Mouse (Mus musculus) embryonic facial prominence, embryonic 13.5 days (tissue): ENCODE measurements around the gene Zfp445. TPM values are rescaled to one million over a fixed set of nuclear protein-coding genes. Genes with fewer than 3 reads are reported as not detected.

Source experiments
- ATAC-seq: fragments of 200-750 bp; cut with Nextera tagmentation; 2 replicates; pipeline ENCODE4 v1.8.0; 2017; ENCODE audit warnings: low read depth; ENCODE audit not compliant: insufficient number of reproducible peaks, insufficient read depth, low FRiP score, low TSS enrichment
- H3K27ac ChIP-seq: fragments of 300-500 bp; sonication (generic); 2 replicates; pipeline ENCODE4 v1.5.1; 2015; ENCODE audit warnings: moderate library complexity, mild to moderate bottlenecking, inconsistent platforms
- H3K27me3 ChIP-seq: fragments of 300-500 bp; sonication (generic); 2 replicates; pipeline ENCODE4 v1.6.1; 2015; ENCODE audit warnings: mild to moderate bottlenecking, inconsistent platforms
- H3K36me3 ChIP-seq: fragments of 300-500 bp; sonication (generic); 2 replicates; pipeline ENCODE4 v1.6.1; 2015; ENCODE audit warnings: mild to moderate bottlenecking, inconsistent platforms
- H3K4me1 ChIP-seq: fragments of 300-500 bp; sonication (generic); 2 replicates; pipeline ENCODE4 v1.6.1; 2015; ENCODE audit warnings: inconsistent platforms
- H3K4me2 ChIP-seq: fragments of 300-500 bp; sonication (generic); 2 replicates; pipeline ENCODE4 v1.6.1; 2015; ENCODE audit warnings: moderate library complexity, mild to moderate bottlenecking, inconsistent platforms
- H3K4me3 ChIP-seq: fragments of 300-500 bp; sonication (generic); 2 replicates; pipeline ENCODE4 v1.5.1; 2015; ENCODE audit warnings: mild to moderate bottlenecking, inconsistent platforms
- H3K9ac ChIP-seq: fragments of 300-500 bp; sonication (generic); 2 replicates; pipeline ENCODE4 v1.6.1; 2015; ENCODE audit warnings: mild to moderate bottlenecking, inconsistent platforms
- H3K9me3 ChIP-seq: fragments of 300-500 bp; sonication (generic); 2 replicates; pipeline ENCODE4 v1.6.1; 2016; ENCODE audit warnings: inconsistent platforms
- WGBS: fragments of 180-500 bp; shearing (Covaris S2); methylation state at CpG from one replicate; pipeline ENCODE4 v1.1.7; 2015; ENCODE audit warnings: mixed read lengths; 5-methylcytosine and 5-hydroxymethylcytosine counted together
- polyA plus RNA-seq: library from polyadenylated mRNA; unstranded; fragments of >200 nt; fragmentation: Nextera tagmentation; extraction: Ambion mirVana; gene quantifications from 2 replicates; pipeline ENCODE4 v1.2.1, GENCODE M21; 2015

Zfp445 gene
- polyA plus RNA-seq, 1 experiment from 2014 or later: 78.0 TPM

- ATAC-seq: no peak
- Histone ChIP-seq H3K9me3 (no peaks in the 10 kb centered on the region), H3K36me3 (peaks cover 17% of the 10 kb centered on the region), H3K27ac (peak overlapping the region; percentile 75), H3K4me2 (0 out of 2 replicates have a peak overlapping the region, but pooled peaks have one; percentile 10), H3K27me3 (no peaks in the 10 kb centered on the region), H3K9ac (no peak overlapping the region), H3K4me1 (peaks cover 21% of the 10 kb centered on the region), H3K4me3 (no peak overlapping the region)
- 46% methylated on average over 9 of the region's 9 CpGs for WGBS
Observed at GRCm38 (mm10) chr9:122836126-122836525, 29.7 kb downstream of the Zfp445 start.

- Histone ChIP-seq H3K27ac (no peak overlapping the region), H3K36me3 (peaks cover 60% of the 10 kb centered on the region), H3K27me3 (no peaks in the 10 kb centered on the region), H3K9ac (no peak overlapping the region), H3K9me3 (no peaks in the 10 kb centered on the region), H3K4me1 (no peaks in the 10 kb centered on the region), H3K4me3 (no peak overlapping the region), H3K4me2 (no peak overlapping the region)
- ATAC-seq: no peak
- 82% methylated on average over 4 of the region's 4 CpGs for WGBS
Observed at GRCm38 (mm10) chr9:122829826-122830380, 35.9 kb downstream of the Zfp445 start.

GRCm38 (mm10) chr9:122826743-122827142 lies 39.1 kb downstream of the Zfp445 start:
- no peak overlapping the region for H3K4me2 ChIP-seq
- H3K27ac ChIP-seq: no peak overlapping the region
- H3K36me3 ChIP-seq: peaks cover 63% of the 10 kb centered on the region
- no peak overlapping the region for H3K9ac ChIP-seq
- no peak overlapping the region for H3K4me3 ChIP-seq
- no peaks in the 10 kb centered on the region for H3K27me3 ChIP-seq
- H3K9me3 ChIP-seq: no peaks in the 10 kb centered on the region
- ATAC-seq: no peak
- WGBS: 93% methylated on average over 4 of the region's 4 CpGs
- no peaks in the 10 kb centered on the region for H3K4me1 ChIP-seq

GRCm38 (mm10) chr9:122823374-122824017 lies 42.3 kb downstream of the Zfp445 start:
- 80% methylated on average over 5 of the region's 5 CpGs for WGBS
- no peaks in the 10 kb centered on the region for H3K4me1 ChIP-seq
- no peak overlapping the region for H3K4me2 ChIP-seq
- H3K9ac ChIP-seq: no peak overlapping the region
- no peaks in the 10 kb centered on the region for H3K27me3 ChIP-seq
- ATAC-seq: no peak
- no peaks in the 10 kb centered on the region for H3K9me3 ChIP-seq
- no peak overlapping the region for H3K4me3 ChIP-seq
- H3K36me3 ChIP-seq: peaks cover 61% of the 10 kb centered on the region
- H3K27ac ChIP-seq: no peak overlapping the region

- H3K9ac ChIP-seq: no peak overlapping the region
- peaks cover 46% of the 10 kb centered on the region for H3K36me3 ChIP-seq
- H3K9me3 ChIP-seq: no peaks in the 10 kb centered on the region
- H3K4me3 ChIP-seq: no peak overlapping the region
- no peak for ATAC-seq
- H3K27me3 ChIP-seq: no peaks in the 10 kb centered on the region
- no peak overlapping the region for H3K4me2 ChIP-seq
- no peaks in the 10 kb centered on the region for H3K4me1 ChIP-seq
- 90% methylated on average over 4 of the region's 4 CpGs for WGBS
- H3K27ac ChIP-seq: no peak overlapping the region
Observed at GRCm38 (mm10) chr9:122815239-122815851, 50.5 kb downstream of the Zfp445 start.

GRCm38 (mm10) chr9:122814775-122815174 lies 51.0 kb downstream of the Zfp445 start:
- peaks cover 46% of the 10 kb centered on the region for H3K36me3 ChIP-seq
- no peak overlapping the region for H3K4me2 ChIP-seq
- H3K9ac ChIP-seq: no peak overlapping the region
- 94% methylated on average over 2 of the region's 2 CpGs for WGBS
- H3K9me3 ChIP-seq: no peaks in the 10 kb centered on the region
- H3K27me3 ChIP-seq: no peaks in the 10 kb centered on the region
- H3K4me1 ChIP-seq: no peaks in the 10 kb centered on the region
- no peak overlapping the region for H3K4me3 ChIP-seq
- no peak overlapping the region for H3K27ac ChIP-seq
- no peak for ATAC-seq

- Histone ChIP-seq H3K36me3 (peaks cover 42% of the 10 kb centered on the region), H3K27ac (no peak overlapping the region), H3K4me3 (no peak overlapping the region), H3K9ac (no peak overlapping the region), H3K4me2 (no peak overlapping the region), H3K9me3 (no peaks in the 10 kb centered on the region), H3K27me3 (no peaks in the 10 kb centered on the region), H3K4me1 (no peaks in the 10 kb centered on the region)
- 87% methylated on average over 5 of the region's 5 CpGs for WGBS
- ATAC-seq: no peak
Observed at GRCm38 (mm10) chr9:122812386-122812785, 53.4 kb downstream of the Zfp445 start.

GRCm38 (mm10) chr9:122810212-122810611 lies 55.6 kb downstream of the Zfp445 start:
- H3K27ac ChIP-seq: no peak overlapping the region
- H3K36me3 ChIP-seq: peaks cover 29% of the 10 kb centered on the region
- no peak overlapping the region for H3K9ac ChIP-seq
- H3K4me1 ChIP-seq: peaks cover 6% of the 10 kb centered on the region
- no peak overlapping the region for H3K4me2 ChIP-seq
- no peak for ATAC-seq
- no peaks in the 10 kb centered on the region for H3K9me3 ChIP-seq
- no peaks in the 10 kb centered on the region for H3K27me3 ChIP-seq
- H3K4me3 ChIP-seq: no peak overlapping the region
- WGBS: 90% methylated on average over 3 of the region's 3 CpGs

- H3K36me3 ChIP-seq: peaks cover 15% of the 10 kb centered on the region
- no peak for ATAC-seq
Observed at GRCm38 (mm10) chr9:122807186-122807585, 58.6 kb downstream of the Zfp445 start.

GRCm38 (mm10) chr9:122805845-122806341 lies 59.9 kb downstream of the Zfp445 start:
- no peak for ATAC-seq
- Histone ChIP-seq H3K4me3 (peak overlapping the region; percentile 70), H3K27ac (peak overlapping the region; percentile 91), H3K27me3 (no peaks in the 10 kb centered on the region), H3K9ac (peak overlapping the region; percentile 90), H3K4me2 (peak overlapping the region; percentile 89), H3K9me3 (no peaks in the 10 kb centered on the region), H3K36me3 (0 out of 2 replicates have a peak, but pooled peaks cover 9% of the 10 kb centered on the region), H3K4me1 (peaks cover 10% of the 10 kb centered on the region)
- 5% methylated on average over 10 of the region's 10 CpGs for WGBS

More at GRCm38 (mm10) chr9:122807186-122807585, 58.6 kb downstream of the Zfp445 start:
- WGBS: 97% methylated on average over 2 of the region's 2 CpGs
- peaks cover 10% of the 10 kb centered on the region for H3K4me1 ChIP-seq
- H3K4me3 ChIP-seq: no peak overlapping the region
- no peak overlapping the region for H3K9ac ChIP-seq
- H3K27ac ChIP-seq: no peak overlapping the region
- H3K4me2 ChIP-seq: no peak overlapping the region
- no peaks in the 10 kb centered on the region for H3K27me3 ChIP-seq
- H3K9me3 ChIP-seq: no peaks in the 10 kb centered on the region

GRCm38 (mm10) chr9:122805053-122805844 lies 60.6 kb downstream of the Zfp445 start, which contains the start of gene Tcaim:
Gene Tcaim, plus strand, starts transcription at chr9:122805539.
- 7% methylated on average over 42 of the region's 42 CpGs for WGBS

More at GRCm38 (mm10) chr9:122805053-122805844, 60.6 kb downstream of the Zfp445 start, which contains the start of gene Tcaim:
- Histone ChIP-seq H3K27ac (peak within 1 kb of the TSS; percentile 91), H3K36me3 (0 out of 2 replicates have a peak, but pooled peaks cover 6% of the 10 kb centered on the region), H3K9me3 (no peaks in the 10 kb centered on the region), H3K27me3 (no peaks in the 10 kb centered on the region), H3K9ac (peak within 1 kb of the TSS; percentile 90), H3K4me1 (peaks cover 10% of the 10 kb centered on the region), H3K4me2 (peak within 1 kb of the TSS; percentile 89), H3K4me3 (peak within 1 kb of the TSS; percentile 70)
- peak; percentile 95 for ATAC-seq
